Mouse (Mus musculus): ENCODE measurements at regions not wholly inside any gene's neighbourhood (a gene's known extent, or its start where the extent isn't known, plus 50 kb on each side); places are given as distances from the start of the nearest gene placed in this dataset.
A peak's percentile ranks its signal among the peaks of the same experiment; 100 is the strongest.

GRCm38 (mm10) chr6:35458250-35458649, 81.4 kb downstream of the Mtpn start:
- no peak for DNase-seq (ENCODE audit: low spot score)

GRCm38 (mm10) chr6:35445007-35445406, 94.7 kb downstream of the Mtpn start:
- DNase-seq (ENCODE audit: low spot score), result no peak

- peak; percentile 4 for DNase-seq (ENCODE audit: low spot score)
These were observed 100.4 kb upstream of the Fam180a start for GRCm38 (mm10) chr6:35426301-35426700.

- no peak for DNase-seq (ENCODE audit: low spot score)
These were observed 98.6 kb upstream of the Fam180a start for GRCm38 (mm10) chr6:35424521-35424920.

GRCm38 (mm10) chr6:35420924-35421323, 95.0 kb upstream of the Fam180a start:
- DNase-seq (ENCODE audit: low spot score), result no peak

GRCm38 (mm10) chr6:35405044-35405443, 79.1 kb upstream of the Fam180a start:
- DNase-seq (ENCODE audit: low spot score), result no peak

GRCm38 (mm10) chr6:35403341-35403910, 77.5 kb upstream of the Fam180a start:
- no peak for DNase-seq (ENCODE audit: low spot score)

GRCm38 (mm10) chr6:35395726-35396125, 69.8 kb upstream of the Fam180a start:
- no peak for DNase-seq (ENCODE audit: low spot score)

GRCm38 (mm10) chr6:35388827-35389226, 62.9 kb upstream of the Fam180a start:
- no peak for DNase-seq (ENCODE audit: low spot score)

- DNase-seq (ENCODE audit: low spot score), result peak; percentile 23
These were observed 55.6 kb upstream of the Fam180a start for GRCm38 (mm10) chr6:35381536-35381935.

- DNase-seq (ENCODE audit: low spot score), result peak; percentile 44
These were observed 55.0 kb upstream of the Fam180a start for GRCm38 (mm10) chr6:35380721-35381466.

- peak; percentile 79 for DNase-seq (ENCODE audit: low spot score)
These were observed 53.9 kb upstream of the Fam180a start for GRCm38 (mm10) chr6:35379890-35380289.

GRCm38 (mm10) chr6:35378851-35379250, 52.9 kb upstream of the Fam180a start:
- DNase-seq (ENCODE audit: low spot score), result peak; percentile 15

GRCm38 (mm10) chr6:35377535-35377934, 51.6 kb upstream of the Fam180a start:
- no peak for DNase-seq (ENCODE audit: low spot score)

GRCm38 (mm10) chr6:35376526-35376925, 50.6 kb upstream of the Fam180a start:
- no peak for DNase-seq (ENCODE audit: low spot score)

Data from lung, postnatal 25 days (tissue).